Mouse (Mus musculus) forebrain, embryonic 11.5 days (tissue): ENCODE data around the gene Dab1. TPM values are rescaled to one million over a fixed set of nuclear protein-coding genes. Genes with fewer than 3 reads are reported as not detected.

Experiments
- ATAC-seq: fragments of 200-750 bp; cut with Nextera tagmentation; replicated peaks from 2 replicates; pipeline ENCODE4 v1.8.0; 2017; ENCODE audit warnings: moderate TSS enrichment; ENCODE audit not compliant: low FRiP score
- DNase-seq: peaks from one replicate; pipeline ENCODE4 v3.0.0-alpha.2; 2017; ENCODE audit warnings: low spot score
- H3K27ac ChIP-seq: fragments of 300-500 bp; sonication (generic); 2 replicates; pipeline ENCODE4 v1.5.1; 2014; ENCODE audit warnings: low read depth, low read length
- H3K27me3 ChIP-seq: fragments of 300-500 bp; sonication (generic); 2 replicates; pipeline ENCODE4 v1.6.1; 2014; ENCODE audit warnings: mild to moderate bottlenecking, low read length, mixed read lengths; ENCODE audit not compliant: control insufficient read depth, insufficient read depth
- H3K36me3 ChIP-seq: fragments of 300-500 bp; sonication (generic); 2 replicates; pipeline ENCODE4 v1.6.1; 2014; ENCODE audit warnings: mild to moderate bottlenecking, low read length, moderate library complexity, mixed read lengths; ENCODE audit not compliant: control insufficient read depth, insufficient read depth
- H3K4me1 ChIP-seq: fragments of 300-500 bp; sonication (generic); replicated peaks from 2 replicates; pipeline ENCODE4 v1.6.1; 2014; ENCODE audit warnings: low read length, mixed read lengths; ENCODE audit not compliant: control insufficient read depth, insufficient read depth
- H3K4me2 ChIP-seq: fragments of 300-500 bp; sonication (generic); 2 replicates; pipeline ENCODE4 v1.6.1; 2014; ENCODE audit warnings: low read depth, mild to moderate bottlenecking, low read length, moderate library complexity, mixed read lengths; ENCODE audit not compliant: severe bottlenecking
- H3K4me3 ChIP-seq: fragments of 300-500 bp; sonication (generic); 2 replicates; pipeline ENCODE4 v1.5.1; 2014; ENCODE audit warnings: low read depth, low read length
- H3K9ac ChIP-seq: fragments of 300-500 bp; sonication (generic); 2 replicates; pipeline ENCODE4 v1.6.1; 2014; ENCODE audit warnings: low read length
- H3K9me3 ChIP-seq: fragments of 300-500 bp; sonication (generic); 2 replicates; pipeline ENCODE4 v1.6.1; 2016; ENCODE audit warnings: low read length, mixed read lengths; ENCODE audit not compliant: control insufficient read depth
- WGBS: fragments of 180-500 bp; shearing (Covaris S2); extraction: QIAGEN DNeasy Blood & Tissue Kit; methylation state at CpG from one replicate; pipeline ENCODE4 v1.1.7; 2014; 5-methylcytosine and 5-hydroxymethylcytosine counted together
- polyA plus RNA-seq: library from polyadenylated mRNA; unstranded; fragments of >200 nt; fragmentation: Nextera tagmentation; extraction: Ambion mirVana; gene quantifications from 2 replicates; pipeline ENCODE4 v1.2.1, GENCODE M21; 2014

Gene Dab1
- polyA plus RNA-seq, 1 experiment from 2014 or later, result 51.6 TPM

GRCm38 (mm10) chr4:103706501-103706900, 87.3 kb downstream of the Dab1 start:
- 86% methylated on average over 4 of the region's 4 CpGs for WGBS
- no peak for ATAC-seq

GRCm38 (mm10) chr4:103707140-103707539, 88.0 kb downstream of the Dab1 start:
- WGBS, result 69% methylated on average over 1 of the region's 1 CpGs
- no peak for ATAC-seq
- no peak overlapping the region for H3K27ac ChIP-seq

More at GRCm38 (mm10) chr4:103706501-103706900, 87.3 kb downstream of the Dab1 start:
- Histone ChIP-seq H3K9me3 (no peaks in the 10 kb centered on the region), H3K4me2 (no peak overlapping the region), H3K27ac (no peak overlapping the region), H3K4me3 (no peak overlapping the region), H3K36me3 (no peaks in the 10 kb centered on the region), H3K9ac (no peak overlapping the region), H3K27me3 (no peaks in the 10 kb centered on the region), H3K4me1 (no peaks in the 10 kb centered on the region)
- no peak for DNase-seq

GRCm38 (mm10) chr4:103711353-103711752, 92.2 kb downstream of the Dab1 start:
- Histone ChIP-seq H3K27ac (no peak overlapping the region), H3K4me1 (no peaks in the 10 kb centered on the region), H3K9me3 (no peaks in the 10 kb centered on the region), H3K36me3 (no peaks in the 10 kb centered on the region), H3K4me2 (no peak overlapping the region), H3K27me3 (no peaks in the 10 kb centered on the region), H3K4me3 (no peak overlapping the region), H3K9ac (no peak overlapping the region)
- DNase-seq (no peak), ATAC-seq (no peak)
- WGBS, result 57% methylated on average over 6 of the region's 6 CpGs

More at GRCm38 (mm10) chr4:103707140-103707539, 88.0 kb downstream of the Dab1 start:
- H3K4me3 ChIP-seq, result no peak overlapping the region
- no peak overlapping the region for H3K9ac ChIP-seq
- no peaks in the 10 kb centered on the region for H3K9me3 ChIP-seq
- H3K4me2 ChIP-seq, result no peak overlapping the region
- DNase-seq, result no peak
- no peaks in the 10 kb centered on the region for H3K27me3 ChIP-seq
- H3K36me3 ChIP-seq, result no peaks in the 10 kb centered on the region
- H3K4me1 ChIP-seq, result no peaks in the 10 kb centered on the region

- Histone ChIP-seq H3K4me2 (no peak overlapping the region), H3K36me3 (no peaks in the 10 kb centered on the region), H3K9ac (no peak overlapping the region), H3K27me3 (no peaks in the 10 kb centered on the region), H3K4me3 (no peak overlapping the region), H3K4me1 (no peaks in the 10 kb centered on the region), H3K27ac (no peak overlapping the region), H3K9me3 (no peaks in the 10 kb centered on the region)
- DNase-seq, result no peak
- WGBS, result 92% methylated on average over 4 of the region's 4 CpGs
- no peak for ATAC-seq
Observed at GRCm38 (mm10) chr4:103713921-103714320, 94.8 kb downstream of the Dab1 start.

GRCm38 (mm10) chr4:103714991-103715390, 95.8 kb downstream of the Dab1 start:
- ATAC-seq (no peak), DNase-seq (no peak)
- Histone ChIP-seq H3K9me3 (no peaks in the 10 kb centered on the region), H3K4me2 (no peak overlapping the region), H3K27me3 (no peaks in the 10 kb centered on the region), H3K4me3 (no peak overlapping the region), H3K9ac (no peak overlapping the region), H3K36me3 (no peaks in the 10 kb centered on the region), H3K4me1 (no peaks in the 10 kb centered on the region), H3K27ac (no peak overlapping the region)
- 83% methylated on average over 7 of the region's 7 CpGs for WGBS

GRCm38 (mm10) chr4:103715568-103715967, 96.4 kb downstream of the Dab1 start:
- 95% methylated on average over 4 of the region's 4 CpGs for WGBS
- H3K4me3 ChIP-seq, result no peak overlapping the region

GRCm38 (mm10) chr4:103722738-103723137, 103.6 kb downstream of the Dab1 start:
- no peak for ATAC-seq
- H3K4me1 ChIP-seq, result no peaks in the 10 kb centered on the region; the same call in 1 of the 2 replicates
- H3K27ac ChIP-seq, result no peak overlapping the region
- H3K27me3 ChIP-seq, result no peaks in the 10 kb centered on the region
- DNase-seq, result no peak
- no peak overlapping the region for H3K9ac ChIP-seq
- no peaks in the 10 kb centered on the region for H3K9me3 ChIP-seq
- H3K4me2 ChIP-seq, result no peak overlapping the region
- WGBS, result 85% methylated on average over 1 of the region's 1 CpGs
- no peaks in the 10 kb centered on the region for H3K36me3 ChIP-seq
- H3K4me3 ChIP-seq, result no peak overlapping the region

More at GRCm38 (mm10) chr4:103715568-103715967, 96.4 kb downstream of the Dab1 start:
- no peak overlapping the region for H3K27ac ChIP-seq
- H3K4me1 ChIP-seq, result no peaks in the 10 kb centered on the region
- no peak for ATAC-seq
- no peak overlapping the region for H3K9ac ChIP-seq
- H3K9me3 ChIP-seq, result no peaks in the 10 kb centered on the region
- H3K27me3 ChIP-seq, result no peaks in the 10 kb centered on the region
- H3K4me2 ChIP-seq, result no peak overlapping the region
- no peak for DNase-seq
- H3K36me3 ChIP-seq, result no peaks in the 10 kb centered on the region

- ATAC-seq, result no peak
- DNase-seq, result no peak
- no peaks in the 10 kb centered on the region for H3K27me3 ChIP-seq
- H3K9ac ChIP-seq, result no peak overlapping the region
- no peaks in the 10 kb centered on the region for H3K36me3 ChIP-seq
- no peaks in the 10 kb centered on the region; the same call in 1 of the 2 replicates for H3K4me1 ChIP-seq
- H3K27ac ChIP-seq, result no peak overlapping the region
- no peak overlapping the region for H3K4me2 ChIP-seq
- H3K4me3 ChIP-seq, result no peak overlapping the region
- no peaks in the 10 kb centered on the region for H3K9me3 ChIP-seq
- WGBS, result 86% methylated on average over 2 of the region's 2 CpGs
Observed at GRCm38 (mm10) chr4:103726486-103726885, 107.3 kb downstream of the Dab1 start.

GRCm38 (mm10) chr4:103737185-103737584, 118.0 kb downstream of the Dab1 start:
- ATAC-seq (no peak), DNase-seq (no peak)
- Histone ChIP-seq H3K9ac (no peak overlapping the region), H3K27me3 (no peaks in the 10 kb centered on the region), H3K9me3 (no peaks in the 10 kb centered on the region), H3K27ac (no peak overlapping the region), H3K4me3 (no peak overlapping the region), H3K4me2 (no peak overlapping the region), H3K4me1 (no peaks in the 10 kb centered on the region), H3K36me3 (no peaks in the 10 kb centered on the region)
- WGBS, result 71% methylated on average over 6 of the region's 6 CpGs
